Mouse (Mus musculus) ovary, postnatal 14 days (tissue): ENCODE measurements at regions not wholly inside any gene's neighbourhood (a gene's known extent, or its start where the extent isn't known, plus 50 kb on each side); places are given as distances from the start of the nearest gene placed in this dataset.

Experiments
- DNase-seq: peaks from one replicate; pipeline ENCODE4 v3.0.0; 2022; ENCODE audit warnings: low spot score

DNA sequence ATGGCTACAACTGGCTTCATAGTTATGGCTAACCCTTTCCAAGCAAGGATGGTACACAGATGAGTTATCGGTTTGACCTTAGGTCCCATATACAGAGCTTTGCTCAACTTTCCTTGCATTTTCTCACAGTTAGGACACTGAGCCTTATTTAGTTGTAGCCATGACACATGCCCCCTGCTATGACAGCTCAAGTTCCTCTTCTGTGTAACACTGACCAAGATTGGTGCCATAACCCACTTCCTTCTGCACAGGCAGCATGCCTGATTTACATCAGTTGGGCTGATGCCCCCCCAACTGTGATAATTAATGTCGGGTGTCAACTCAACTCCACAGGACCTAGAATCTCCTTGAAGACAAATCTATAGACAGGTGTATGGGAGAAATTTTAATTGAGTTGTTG lies 361.5 kb upstream of the Intu start:
- DNase-seq: no peak

DNA sequence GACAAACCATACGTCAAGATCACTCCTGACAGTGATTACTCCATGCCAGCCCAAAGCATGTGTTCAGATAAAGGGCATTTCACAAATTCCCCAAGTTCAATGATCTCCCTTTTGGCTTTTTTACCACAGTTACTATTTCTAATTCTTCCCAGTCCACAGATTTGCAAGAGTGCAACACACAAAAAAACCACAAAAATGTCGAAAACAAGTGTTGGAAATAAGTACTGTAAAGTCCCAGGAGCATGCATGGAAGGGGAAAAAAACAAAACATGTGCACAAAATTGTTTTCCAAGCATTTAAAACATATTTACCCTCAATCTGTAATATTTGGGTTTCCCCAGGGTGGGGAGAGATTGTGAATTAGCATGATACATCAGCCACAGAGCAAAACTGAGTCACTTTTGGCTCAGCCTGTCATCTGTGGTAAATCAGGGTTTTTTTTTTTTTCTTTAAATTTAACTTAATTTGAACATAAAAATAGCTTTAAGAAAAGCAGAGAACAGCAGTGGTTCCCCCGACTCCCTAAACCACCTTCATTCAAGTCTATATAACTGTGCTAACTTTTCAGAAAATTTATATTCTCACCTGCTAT lies 351.3 kb upstream of the Intu start:
- no peak for DNase-seq

GRCm38 (mm10) chr3:40185597-40186320 lies 345.3 kb upstream of the Intu start:
- no peak for DNase-seq

DNA sequence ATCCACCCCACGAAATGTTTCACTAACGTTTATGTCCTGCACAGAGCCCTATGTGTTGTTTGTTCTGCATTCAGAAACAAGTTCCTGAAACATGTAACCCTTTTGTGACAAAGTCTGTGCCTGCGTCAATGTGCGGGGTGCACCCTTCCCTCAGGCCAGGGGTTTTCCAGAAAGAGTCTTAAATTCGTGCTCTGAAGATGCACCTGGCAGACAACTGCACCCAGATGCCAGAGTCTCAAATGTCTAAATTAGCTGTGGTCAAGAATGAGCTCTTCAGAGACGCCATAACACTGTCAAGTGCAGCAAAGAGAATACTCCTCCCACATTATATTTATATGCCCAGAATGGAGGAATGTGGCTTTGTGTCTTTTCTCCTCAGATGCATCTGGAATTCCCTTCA lies 341.6 kb upstream of the Intu start:
- DNase-seq: no peak

- DNase-seq: no peak
Measured at GRCm38 (mm10) chr3:40190024-40190423, 341.1 kb upstream of the Intu start.

- no peak for DNase-seq
Measured at GRCm38 (mm10) chr3:40200174-40200573, 330.9 kb upstream of the Intu start.

GRCm38 (mm10) chr3:40206326-40206725 lies 324.8 kb upstream of the Intu start:
- DNase-seq: no peak

- no peak for DNase-seq
Measured at GRCm38 (mm10) chr3:40211793-40212192, 319.3 kb upstream of the Intu start.

GRCm38 (mm10) chr3:40226772-40227171 lies 304.3 kb upstream of the Intu start:
- no peak for DNase-seq

DNA sequence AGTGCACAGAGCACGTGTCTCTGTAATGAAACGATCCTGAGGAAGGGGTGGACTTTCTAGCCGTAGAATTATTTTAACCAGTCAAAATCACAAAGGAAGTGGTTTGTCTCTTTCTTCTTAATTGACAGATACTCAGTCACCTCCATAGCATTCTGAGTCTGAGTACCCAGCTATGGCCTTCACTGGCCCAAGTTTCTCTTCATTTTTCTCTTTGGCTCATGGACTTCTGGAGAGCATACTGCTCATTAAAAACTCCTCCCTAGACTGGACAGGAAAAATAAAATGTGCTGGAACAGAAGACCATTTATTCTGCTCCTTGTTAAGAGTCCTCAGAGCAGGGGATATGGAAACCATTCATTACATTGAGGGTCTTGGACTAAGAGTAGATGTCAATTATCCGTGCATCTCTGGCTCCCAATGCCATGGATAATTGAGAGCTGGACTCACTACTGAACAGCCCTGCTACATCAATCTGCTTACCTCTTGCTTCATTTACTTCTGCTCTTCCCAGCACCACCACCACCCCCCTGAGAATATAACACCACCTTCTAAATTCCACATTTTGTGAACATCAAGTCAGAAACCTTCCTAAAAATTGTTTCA lies 287.5 kb upstream of the Intu start:
- DNase-seq: no peak

GRCm38 (mm10) chr3:40254376-40254775 lies 276.7 kb upstream of the Intu start:
- DNase-seq: no peak

DNA sequence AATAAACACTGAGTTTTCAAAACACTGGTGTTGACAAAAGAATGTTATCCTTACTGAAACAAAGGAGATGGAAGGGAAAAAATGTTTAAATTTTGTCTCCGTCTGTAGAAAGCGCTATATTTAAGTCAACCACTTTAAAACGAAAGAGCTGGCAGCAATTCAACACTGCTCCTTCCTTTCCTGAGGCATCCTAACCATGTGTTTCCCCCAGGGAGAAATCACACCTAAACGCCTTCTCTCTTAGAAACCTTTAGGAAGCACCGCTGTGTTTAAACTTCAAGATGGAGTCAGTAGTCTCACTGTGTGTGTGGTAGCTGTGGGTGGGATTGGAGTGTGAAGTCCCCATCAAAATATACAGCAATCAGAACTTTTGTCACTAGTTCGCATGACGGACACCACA lies 268.6 kb upstream of the Intu start:
- no peak for DNase-seq

DNA sequence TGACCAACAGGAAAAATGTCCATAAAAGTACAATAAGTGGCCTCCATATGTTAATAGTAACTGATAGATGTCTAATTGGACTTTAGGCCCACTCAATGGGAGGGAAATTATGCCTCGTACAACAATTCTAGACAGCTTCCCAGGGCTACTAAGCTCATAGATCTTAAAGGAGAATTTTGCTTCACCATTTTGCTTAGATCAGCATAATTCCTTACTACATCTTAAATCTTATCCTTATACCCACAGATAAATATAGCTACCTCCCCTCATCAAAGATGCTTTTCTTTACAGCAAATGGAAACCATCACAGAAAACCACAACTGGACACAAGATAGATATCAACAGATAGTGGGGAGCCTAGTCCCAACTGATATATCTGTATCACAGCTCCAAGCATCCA lies 263.6 kb upstream of the Intu start:
- DNase-seq: no peak

DNA sequence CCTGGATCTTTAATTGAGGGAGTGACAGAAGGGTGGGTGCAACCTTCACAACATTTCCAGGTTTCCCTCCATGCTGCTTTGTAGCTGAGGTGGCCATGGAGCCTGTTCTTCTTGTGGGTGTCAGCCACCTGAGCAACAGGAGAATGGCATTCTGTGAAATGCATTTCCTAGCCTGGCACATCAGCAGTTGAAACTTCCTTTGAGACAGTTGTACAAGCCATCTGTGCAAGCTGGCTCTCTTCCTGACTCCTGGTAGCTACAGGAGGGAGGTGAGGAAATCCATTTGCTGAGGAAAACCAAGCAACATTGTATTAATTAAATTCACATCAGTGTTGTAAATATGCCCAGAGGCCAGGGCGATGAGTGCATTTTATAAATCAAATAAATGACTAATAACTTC lies 248.2 kb upstream of the Intu start:
- no peak for DNase-seq

DNA sequence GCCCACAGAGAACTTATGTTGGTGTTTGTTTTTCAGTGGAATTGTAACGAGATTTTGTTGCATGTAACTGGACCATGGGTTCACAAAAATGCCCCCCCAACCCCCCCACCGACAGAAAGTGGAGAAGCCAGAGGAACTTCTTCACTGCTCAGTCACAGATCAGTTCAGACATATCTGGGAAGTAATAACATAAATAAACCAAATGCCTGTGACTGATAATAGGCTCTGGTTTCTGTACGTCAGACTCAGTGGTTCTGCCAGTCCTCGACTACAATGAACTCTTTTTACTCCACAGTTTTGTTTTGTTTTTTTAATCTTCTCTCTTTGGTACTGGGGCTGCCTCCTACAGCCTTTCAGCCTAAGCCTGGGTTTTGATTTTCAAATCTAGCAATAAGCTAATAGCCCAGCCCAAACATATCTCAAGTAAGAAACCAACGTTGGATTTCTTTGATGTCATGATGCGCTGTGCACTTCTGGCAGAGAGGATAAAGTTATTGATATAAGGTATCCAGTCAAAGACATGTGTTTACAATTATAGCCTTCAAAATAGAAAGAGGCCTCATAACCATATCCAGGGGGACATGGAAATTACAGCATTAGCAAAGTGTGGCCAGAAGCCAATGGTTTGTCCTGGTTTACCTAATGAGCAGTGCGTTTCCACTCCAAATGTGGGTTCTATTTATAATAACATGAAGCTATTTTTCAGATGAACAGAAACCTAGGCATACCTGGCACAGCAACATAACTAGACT lies 244.0 kb upstream of the Intu start:
- DNase-seq: no peak

- no peak for DNase-seq
Measured at GRCm38 (mm10) chr3:40297120-40297519, 234.0 kb upstream of the Intu start.

GRCm38 (mm10) chr3:40320319-40320718 lies 210.8 kb upstream of the Intu start:
- DNase-seq: no peak

DNA sequence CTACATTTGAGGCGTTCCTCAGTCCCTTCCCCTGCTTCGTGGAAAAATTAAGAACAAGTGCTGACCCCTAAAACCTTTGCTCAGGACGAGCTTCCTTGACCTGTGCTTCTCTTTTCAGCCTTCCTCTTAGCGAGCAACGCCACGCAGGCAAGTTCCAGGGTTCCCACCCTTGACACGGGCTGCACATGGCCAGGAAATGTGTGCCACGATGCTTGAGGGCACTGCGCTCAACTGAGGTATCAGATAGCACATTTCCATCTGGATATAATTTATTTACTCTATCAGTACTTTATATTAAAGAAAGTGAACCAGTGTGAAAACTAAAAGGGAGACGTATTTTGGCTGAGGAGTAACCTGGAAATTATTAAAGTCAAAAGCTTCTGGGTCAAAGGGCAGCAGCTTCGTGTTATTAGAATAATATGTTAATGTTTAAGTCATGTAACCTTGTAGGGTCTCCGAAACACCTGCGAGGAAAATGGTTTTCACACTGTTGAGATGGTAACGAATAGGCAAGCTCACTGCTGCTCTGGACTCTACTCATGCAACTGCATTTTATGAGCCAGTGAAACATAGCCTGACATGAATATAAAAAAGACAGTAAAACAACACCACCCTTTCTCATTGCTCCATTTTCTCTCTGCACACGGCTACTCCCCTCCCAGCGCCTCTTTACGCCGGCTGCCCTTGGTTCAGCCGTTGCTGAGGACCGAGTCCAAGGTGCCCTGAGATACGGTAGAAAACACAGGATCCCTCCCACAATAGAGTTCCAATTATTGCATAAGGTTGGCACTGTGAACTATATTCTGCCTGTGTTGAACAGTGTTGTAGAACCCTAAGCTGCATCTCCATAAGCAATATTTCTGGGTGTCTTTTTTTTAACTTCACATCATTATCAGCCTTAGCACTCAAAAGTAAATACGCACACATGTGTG lies 204.9 kb upstream of the Intu start:
- DNase-seq: no peak

DNA sequence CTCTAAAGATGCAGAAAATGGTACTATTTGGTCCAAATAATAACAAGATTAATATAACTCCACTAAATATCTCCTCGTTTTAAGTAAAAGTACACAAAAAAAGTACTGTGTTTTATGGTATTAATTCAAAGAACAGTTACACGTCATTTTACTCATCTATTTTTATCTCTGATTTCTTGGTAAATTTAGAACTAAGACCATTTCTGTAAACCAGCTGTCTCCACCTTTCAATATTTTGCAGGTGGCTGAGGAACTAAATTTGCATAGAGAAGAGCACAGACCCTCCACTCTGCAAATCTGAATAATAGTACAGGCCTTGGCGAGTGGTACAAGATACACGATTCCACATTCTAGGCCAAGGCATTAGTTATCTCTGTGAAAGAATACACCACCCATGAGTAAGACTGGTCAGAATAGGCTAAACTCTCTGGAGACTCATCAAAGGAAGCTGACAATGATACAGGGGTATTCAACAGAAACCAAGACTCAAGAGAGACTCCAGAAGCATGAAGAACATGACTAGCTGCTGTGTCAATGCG lies 191.5 kb upstream of the Intu start:
- no peak for DNase-seq

- no peak for DNase-seq
Measured at GRCm38 (mm10) chr3:40355103-40355502, 176.0 kb upstream of the Intu start.

DNA sequence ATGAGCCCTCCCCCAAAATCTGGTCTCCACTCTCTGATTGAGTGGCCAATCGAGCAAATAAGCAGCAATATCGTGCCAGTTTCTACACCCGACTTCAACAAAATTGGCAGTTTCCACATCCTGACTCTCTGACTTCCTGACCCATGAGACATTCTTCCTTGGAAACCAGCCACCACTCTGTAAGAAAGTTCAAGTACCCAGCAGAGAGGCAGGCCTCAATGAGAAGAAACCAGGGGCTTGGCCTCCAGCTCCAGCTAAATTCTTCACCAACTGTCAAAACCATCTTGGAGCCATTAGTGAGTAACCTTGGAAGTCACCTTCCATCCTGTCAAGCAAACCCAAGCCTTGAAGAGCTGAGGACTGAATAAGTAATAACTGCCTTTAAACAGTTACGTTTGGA lies 162.7 kb upstream of the Intu start:
- no peak for DNase-seq

- no peak for DNase-seq
Measured at GRCm38 (mm10) chr3:40371411-40371810, 159.7 kb upstream of the Intu start.
